In the genomic region with DNA sequence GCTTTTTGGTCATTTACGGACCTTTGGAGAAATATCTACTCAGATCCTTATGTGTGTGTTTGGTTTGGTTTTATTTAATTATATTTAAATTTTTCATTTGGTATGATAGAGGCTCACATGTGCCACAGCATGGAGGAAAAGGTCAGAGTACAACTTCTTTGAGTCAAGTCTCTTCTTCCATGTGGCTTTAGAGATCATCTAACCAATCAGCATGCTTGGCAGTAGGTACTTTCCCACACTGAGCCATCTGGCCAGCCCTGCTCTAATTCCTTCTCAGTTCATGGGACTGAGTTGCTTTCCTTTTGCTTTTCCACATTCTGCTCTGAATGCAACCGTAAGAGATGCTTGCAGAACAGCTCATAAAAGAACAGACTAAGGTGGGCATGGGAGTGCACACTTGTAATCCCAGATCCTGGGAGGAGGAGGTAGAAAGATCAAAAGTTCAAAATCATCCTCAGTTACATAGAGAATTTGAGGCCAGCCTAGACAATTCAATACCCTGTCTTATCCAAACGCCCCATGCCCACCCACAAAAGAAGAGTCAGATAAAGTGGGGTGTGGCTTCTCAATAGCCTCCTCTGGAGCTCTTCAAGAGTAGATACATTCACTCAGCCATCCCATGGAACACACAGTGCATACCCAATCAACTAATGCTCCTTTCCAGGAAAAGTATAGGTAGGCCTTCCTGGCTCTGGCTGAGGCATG, we compare ENCODE assay signal across 24 mouse cellular contexts.
DNase-seq lines count a peak whose midpoint lies in the region; ATAC-seq and TF ChIP-seq lines count a peak whose summit lies in the region.
"Had no signal": no experiment of that assay in that cellular context is flagged by ENCODE, and none has a peak within 500 bp of the region (broad histone marks: within the 10 kb centered on the region; RNA-seq: fewer than 3 reads in every experiment).

No protein-coding gene starts in this region.

- TF ChIP-seq POLR2A in CH12.LX (IDR thresholded peaks at IDR 0.05; ENCODE audit: low read depth, low read length), result no peak; the same call in 1 of the 2 replicates

- WGBS in liver, embryonic 15.5 days (ENCODE audit: insufficient replicate concordance), result 49% methylated on average over 3 of the region's 3 CpGs

- no peak for TF ChIP-seq RAD21 in CH12.LX (IDR thresholded peaks at IDR 0.05; ENCODE audit: low read depth, low read length)

- TF ChIP-seq EP300 in CH12.LX (IDR thresholded peaks at IDR 0.05; ENCODE audit: low read length), result peak; percentile 55

- H3K9me3 ChIP-seq in CH12.LX (replicated peaks; ENCODE audit: low read length), result peaks cover 2% of the 10 kb centered on the region
- no peaks in the 10 kb centered on the region for H3K9me3 ChIP-seq in liver, embryonic 15.5 days (replicated peaks)
- H3K9me3 ChIP-seq: embryonic facial prominence, embryonic 10.5 days; forebrain, embryonic 15.5 days; heart, embryonic 10.5 days; hindbrain, embryonic 10.5 days; kidney, embryonic 15.5 days; neural tube, embryonic 15.5 days had no signal

- H3K4me3 ChIP-seq in CH12.LX (replicated peaks in 1 of 3; ENCODE audit: low read depth in 2 of 3, low read length in 2 of 3, poor library complexity in 1 of 3), result no peak overlapping the region
- H3K4me3 ChIP-seq in liver, embryonic 15.5 days (replicated peaks), result no peak overlapping the region
- H3K4me3 ChIP-seq: embryonic facial prominence, embryonic 10.5 days; forebrain, embryonic 15.5 days; heart, embryonic 10.5 days; hindbrain, embryonic 10.5 days; kidney, embryonic 15.5 days; neural tube, embryonic 15.5 days had no signal

- peaks cover 29 to 51% of the 10 kb centered on the region in 2 experiments for H3K4me1 ChIP-seq in CH12.LX (ENCODE audit: control insufficient read depth in 1 of 2, insufficient read depth in 2 of 2)
- peaks cover 26% of the 10 kb centered on the region for H3K4me1 ChIP-seq in liver, embryonic 15.5 days (replicated peaks)
- H3K4me1 ChIP-seq: embryonic facial prominence, embryonic 10.5 days; forebrain, embryonic 15.5 days; kidney, embryonic 15.5 days; neural tube, embryonic 15.5 days had no signal

- TF ChIP-seq CTCF in CH12.LX (conservative IDR thresholded peaks at IDR 0.05 in 1 of 2, IDR thresholded peaks at IDR 0.05 in 1 of 2; ENCODE audit: low read depth in 2 of 2, low read length in 2 of 2), result no peak

- H3K27me3 ChIP-seq in CH12.LX (replicated peaks), result no peaks in the 10 kb centered on the region
- no peaks in the 10 kb centered on the region for H3K27me3 ChIP-seq in liver, embryonic 15.5 days
- H3K27me3 ChIP-seq: forebrain, embryonic 15.5 days; kidney, embryonic 15.5 days; neural tube, embryonic 15.5 days had no signal

- H3K4me2 ChIP-seq in CH12.LX (ENCODE audit: insufficient read depth, low read depth, poor library complexity, severe bottlenecking), result peak overlapping the region; percentile 74
- peak overlapping the region; percentile 19 for H3K4me2 ChIP-seq in liver, embryonic 15.5 days
- H3K4me2 ChIP-seq: forebrain, embryonic 15.5 days; kidney, embryonic 15.5 days; midbrain, embryonic 11.5 days; neural tube, embryonic 15.5 days had no signal

- ATAC-seq in common myeloid progenitor, adult 5-6 weeks (replicated peaks; ENCODE audit: low read depth, poor library complexity, severe bottlenecking), result peak; percentile 62
- peak; percentile 91 for ATAC-seq in liver, embryonic 15.5 days (ENCODE audit: insufficient read depth)
- ATAC-seq: activated CD4-positive, CD25-positive, alpha-beta regulatory T cell, adult 4 months; forebrain, embryonic 15.5 days; hindbrain, postnatal 0 days; intestine, embryonic 16.5 days had no signal

- H3K9ac ChIP-seq in CH12.LX (ENCODE audit: insufficient read depth, low read depth), result 0 out of 2 replicates have a peak overlapping the region, but pooled peaks have one; percentile 2
- H3K9ac ChIP-seq in liver, embryonic 15.5 days, result no peak overlapping the region
- H3K9ac ChIP-seq: forebrain, embryonic 15.5 days; kidney, embryonic 15.5 days; neural tube, embryonic 15.5 days had no signal

- in situ Hi-C loops in CH12.LX (cut with MboI; ENCODE audit: low pct_ligation_motif_present, low pct_unique_long_range_greater_than_20kb, low sequenced_read_pairs), result no loop called here

- H3K36me3 ChIP-seq in CH12.LX (replicated peaks in 1 of 2; ENCODE audit: control insufficient read depth in 1 of 2, insufficient read depth in 1 of 2, low read length in 1 of 2), result peaks cover 3 to 17% of the 10 kb centered on the region in 2 experiments
- H3K36me3 ChIP-seq in liver, embryonic 15.5 days (replicated peaks), result no peaks in the 10 kb centered on the region
- H3K36me3 ChIP-seq: embryonic facial prominence, embryonic 10.5 days; forebrain, embryonic 15.5 days; heart, embryonic 10.5 days; hindbrain, embryonic 10.5 days; kidney, embryonic 15.5 days; neural tube, embryonic 15.5 days had no signal

- no peak overlapping the region for H3K27ac ChIP-seq in CH12.LX (ENCODE audit: insufficient read depth, low read depth)
- peak overlapping the region; percentile 39; the same call in 1 of the 2 replicates for H3K27ac ChIP-seq in liver, embryonic 15.5 days (replicated peaks)
- H3K27ac ChIP-seq: embryonic facial prominence, embryonic 10.5 days; forebrain, embryonic 15.5 days; heart, embryonic 10.5 days; hindbrain, embryonic 10.5 days; hindbrain, postnatal 0 days; kidney, embryonic 15.5 days; neural tube, embryonic 15.5 days had no signal

- no peaks in the 10 kb centered on the region for H3K79me2 ChIP-seq in CH12.LX (replicated peaks; ENCODE audit: control insufficient read depth, extremely low read depth, insufficient read depth, poor library complexity, severe bottlenecking)

- DNase-seq in spleen, postnatal 4 days (ENCODE audit: low spot score in 2 of 2), result peak; percentile 12 to 51
- DNase-seq in spleen, adult 12 weeks (ENCODE audit: low spot score), result no peak
- peak; percentile 72 for DNase-seq in CH12.LX (ENCODE audit: extremely low read depth)
- no peak for DNase-seq in frontal cortex, postnatal 10 days (ENCODE audit: low spot score in 2 of 2)
- DNase-seq in embryo, embryonic 9.5 days (ENCODE audit: extremely low spot score), result no peak
- DNase-seq in kidney, postnatal 25 days, result no peak
- DNase-seq: adrenal gland, adult 8-10 months; cerebellum, adult 8-10 months; kidney, postnatal 4 days; lung, postnatal 4 days; right cerebral cortex, adult 18-20 months; right cerebral cortex, postnatal 4 days had no signal

- dilution Hi-C loops in CH12.LX (cut with MboI; ENCODE audit: extremely low pct_ligation_motif_present, extremely low pct_unique_long_range_greater_than_20kb, low sequenced_read_pairs), result no loop called here

TF ChIP-seq in CH12.LX, 34 proteins besides CTCF, POLR2A, EP300 and RAD21:
- peak; percentile 98 for TF ChIP-seq MYC (IDR thresholded peaks at IDR 0.05; ENCODE audit: low read depth, low read length)
- peak; percentile 56 for TF ChIP-seq BHLHE40 (IDR thresholded peaks at IDR 0.05; ENCODE audit: low read depth, low read length)
- no peak for TF ChIP-seq ZKSCAN1 (IDR thresholded peaks at IDR 0.05; ENCODE audit: borderline replicate concordance, low read depth, low read length)
- TF ChIP-seq TBP (conservative IDR thresholded peaks at IDR 0.05; ENCODE audit: low read depth, low read length), result 0 out of 2 replicates have a peak, but pooled peaks have one; percentile 47
- no peak for TF ChIP-seq ZMIZ1 (IDR thresholded peaks at IDR 0.05; ENCODE audit: low read depth, low read length)
- TF ChIP-seq IRF4 (IDR thresholded peaks at IDR 0.05; ENCODE audit: low read depth, low read length), result no peak
- peak; percentile 95 for TF ChIP-seq MAX (IDR thresholded peaks at IDR 0.05; ENCODE audit: low read length)
- no peak for TF ChIP-seq USF2 (conservative IDR thresholded peaks at IDR 0.05; ENCODE audit: low read depth, low read length)
- TF ChIP-seq CHD2 (IDR thresholded peaks at IDR 0.05; ENCODE audit: low read length), result no peak
- no peak for TF ChIP-seq GABPA (IDR thresholded peaks at IDR 0.05; ENCODE audit: insufficient replicate concordance, low read depth, low read length)
- no peak for TF ChIP-seq JUND (conservative IDR thresholded peaks at IDR 0.05; ENCODE audit: low read depth, low read length)
- no peak for TF ChIP-seq NELFE (IDR thresholded peaks at IDR 0.05; ENCODE audit: low read depth, low read length)
- TF ChIP-seq RCOR1 (conservative IDR thresholded peaks at IDR 0.05; ENCODE audit: low read depth, low read length), result no peak
- no peak for TF ChIP-seq ZNF384 (IDR thresholded peaks at IDR 0.05; ENCODE audit: low read depth, low read length)
- peak; percentile 56 for TF ChIP-seq TCF12 (IDR thresholded peaks at IDR 0.05; ENCODE audit: low read depth, low read length)
TF ChIP-seq in CH12.LX: peak in this region for 5.

Comparison
In these comparisons a context has a peak if more than half of its experiments do, and no peak if none do; other contexts are left out.
1. DNase-seq: peak in spleen, postnatal 4 days (2 of 2) and CH12.LX (single experiment); none in spleen, adult 12 weeks (single experiment), frontal cortex, postnatal 10 days (0 of 2), embryo, embryonic 9.5 days (single experiment) and kidney, postnatal 25 days (0 of 2).